Mouse (Mus musculus) lung, adult 2 months (tissue): ENCODE measurements at regions not wholly inside any gene's neighbourhood (a gene's known extent, or its start where the extent isn't known, plus 50 kb on each side); places are given as distances from the start of the nearest gene placed in this dataset.

Experiments used
- CTCF ChIP-seq: fragments of 200-500 bp; IDR thresholded peaks from 2 replicates; pipeline ENCODE4 v1.5.1; 2011; ENCODE audit warnings: mild to moderate bottlenecking, low read length, control low read depth; ENCODE audit not compliant: insufficient read depth
- POLR2A ChIP-seq: fragments of 200-500 bp; IDR thresholded peaks from 2 replicates; pipeline ENCODE4 v1.6.1; 2011; ENCODE audit warnings: low read depth, mild to moderate bottlenecking, control low read depth, low read length, borderline replicate concordance; ENCODE audit errors: extremely low read depth

DNA sequence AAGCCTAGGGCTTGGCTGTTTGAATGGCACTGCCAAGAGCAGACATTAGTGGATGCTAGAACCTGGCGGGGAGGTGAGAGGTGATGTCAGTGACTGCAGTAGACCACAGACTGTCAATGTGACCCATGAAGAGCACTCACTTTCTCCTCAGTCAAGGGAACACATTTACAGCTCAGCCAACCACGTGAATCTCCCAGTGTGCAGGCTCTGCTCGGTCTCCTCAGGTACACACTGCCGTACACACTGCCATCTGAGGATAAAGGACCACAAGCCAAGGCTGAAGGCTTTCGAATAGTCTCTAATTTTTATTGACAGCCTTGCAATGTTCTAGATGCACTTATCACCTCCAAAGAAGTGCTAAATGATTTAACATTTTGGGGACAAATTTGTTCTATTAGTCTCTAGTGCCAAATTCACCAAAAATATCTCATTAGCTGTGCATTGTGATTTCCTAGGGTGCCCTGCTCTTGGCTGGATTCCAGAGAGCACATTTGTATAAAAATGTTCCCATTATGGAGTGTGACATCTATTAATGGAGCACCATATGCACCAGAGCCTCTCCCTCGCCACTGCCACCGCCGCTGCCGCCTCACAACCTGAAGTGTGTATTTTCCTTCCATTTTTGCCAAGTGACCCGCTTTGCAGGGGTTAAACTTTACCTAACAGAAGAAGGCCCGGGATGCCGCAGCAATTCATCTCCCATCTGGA, 168.7 kb downstream of the Zfp326 start:
- TF ChIP-seq CTCF (no peak), POLR2A (no peak)
